Mouse (Mus musculus): ENCODE results near the gene Fam78b. TPM values are rescaled to one million over a fixed set of nuclear protein-coding genes. Genes with fewer than 3 reads are reported as not detected.

The Fam78b gene
- polyA plus RNA-seq, 1 experiment: 0.17 TPM

GRCm38 (mm10) chr1:167119439-167119838, 118.2 kb downstream of the Fam78b start:
- H3K4me3 ChIP-seq (ENCODE audit: control insufficient read depth, low read depth, low read length): no peak overlapping the region
- no peak overlapping the region for H3K27ac ChIP-seq (ENCODE audit: control insufficient read depth, insufficient read depth, low read depth, low read length)
- H3K27me3 ChIP-seq (ENCODE audit: control insufficient read depth, insufficient read depth, low read length): no peaks in the 10 kb centered on the region
- no peak for TF ChIP-seq CTCF (IDR thresholded peaks at IDR 0.05; ENCODE audit: control insufficient read depth, insufficient read depth, insufficient replicate concordance, low read depth, low read length)
- TF ChIP-seq POLR2A (IDR thresholded peaks at IDR 0.05; ENCODE audit: control insufficient read depth, low read depth, low read length): no peak
- H3K4me1 ChIP-seq (ENCODE audit: control insufficient read depth, insufficient read depth, low read length): no peaks in the 10 kb centered on the region
- no peaks in the 10 kb centered on the region for H3K36me3 ChIP-seq (ENCODE audit: control insufficient read depth, insufficient read depth, low read length)

GRCm38 (mm10) chr1:167122436-167122835, 121.2 kb downstream of the Fam78b start:
- TF ChIP-seq CTCF (IDR thresholded peaks at IDR 0.05; ENCODE audit: control insufficient read depth, insufficient read depth, insufficient replicate concordance, low read depth, low read length) (no peak), POLR2A (IDR thresholded peaks at IDR 0.05; ENCODE audit: control insufficient read depth, low read depth, low read length) (no peak)
- no peaks in the 10 kb centered on the region for H3K36me3 ChIP-seq (ENCODE audit: control insufficient read depth, insufficient read depth, low read length)
- no peak overlapping the region for H3K4me3 ChIP-seq (ENCODE audit: control insufficient read depth, low read depth, low read length)
- H3K27me3 ChIP-seq (ENCODE audit: control insufficient read depth, insufficient read depth, low read length): no peaks in the 10 kb centered on the region
- H3K27ac ChIP-seq (ENCODE audit: control insufficient read depth, insufficient read depth, low read depth, low read length): no peak overlapping the region
- H3K4me1 ChIP-seq (ENCODE audit: control insufficient read depth, insufficient read depth, low read length): no peaks in the 10 kb centered on the region

- Histone ChIP-seq H3K4me1 (ENCODE audit: control insufficient read depth, insufficient read depth, low read length) (no peaks in the 10 kb centered on the region), H3K4me3 (ENCODE audit: control insufficient read depth, low read depth, low read length) (no peak overlapping the region), H3K36me3 (ENCODE audit: control insufficient read depth, insufficient read depth, low read length) (no peaks in the 10 kb centered on the region), H3K27ac (ENCODE audit: control insufficient read depth, insufficient read depth, low read depth, low read length) (no peak overlapping the region), H3K27me3 (ENCODE audit: control insufficient read depth, insufficient read depth, low read length) (no peaks in the 10 kb centered on the region)
- TF ChIP-seq POLR2A (IDR thresholded peaks at IDR 0.05; ENCODE audit: control insufficient read depth, low read depth, low read length): no peak
- no peak for TF ChIP-seq CTCF (IDR thresholded peaks at IDR 0.05; ENCODE audit: control insufficient read depth, insufficient read depth, insufficient replicate concordance, low read depth, low read length)
Measured at GRCm38 (mm10) chr1:167123551-167123950, 122.3 kb downstream of the Fam78b start.

GRCm38 (mm10) chr1:167125870-167126269, 124.7 kb downstream of the Fam78b start:
- no peak overlapping the region for H3K27ac ChIP-seq (ENCODE audit: control insufficient read depth, insufficient read depth, low read depth, low read length)
- no peak for TF ChIP-seq CTCF (IDR thresholded peaks at IDR 0.05; ENCODE audit: control insufficient read depth, insufficient read depth, insufficient replicate concordance, low read depth, low read length)
- no peak for TF ChIP-seq POLR2A (IDR thresholded peaks at IDR 0.05; ENCODE audit: control insufficient read depth, low read depth, low read length)
- no peaks in the 10 kb centered on the region for H3K36me3 ChIP-seq (ENCODE audit: control insufficient read depth, insufficient read depth, low read length)
- no peak overlapping the region for H3K4me3 ChIP-seq (ENCODE audit: control insufficient read depth, low read depth, low read length)
- no peaks in the 10 kb centered on the region for H3K27me3 ChIP-seq (ENCODE audit: control insufficient read depth, insufficient read depth, low read length)
- H3K4me1 ChIP-seq (ENCODE audit: control insufficient read depth, insufficient read depth, low read length): no peaks in the 10 kb centered on the region

GRCm38 (mm10) chr1:167126292-167126691, 125.1 kb downstream of the Fam78b start:
- no peaks in the 10 kb centered on the region for H3K36me3 ChIP-seq (ENCODE audit: control insufficient read depth, insufficient read depth, low read length)
- H3K4me3 ChIP-seq (ENCODE audit: control insufficient read depth, low read depth, low read length): no peak overlapping the region
- H3K4me1 ChIP-seq (ENCODE audit: control insufficient read depth, insufficient read depth, low read length): no peaks in the 10 kb centered on the region
- TF ChIP-seq POLR2A (IDR thresholded peaks at IDR 0.05; ENCODE audit: control insufficient read depth, low read depth, low read length) (no peak), CTCF (IDR thresholded peaks at IDR 0.05; ENCODE audit: control insufficient read depth, insufficient read depth, insufficient replicate concordance, low read depth, low read length) (no peak)
- no peaks in the 10 kb centered on the region for H3K27me3 ChIP-seq (ENCODE audit: control insufficient read depth, insufficient read depth, low read length)
- no peak overlapping the region for H3K27ac ChIP-seq (ENCODE audit: control insufficient read depth, insufficient read depth, low read depth, low read length)

GRCm38 (mm10) chr1:167135748-167136147, 134.5 kb downstream of the Fam78b start:
- Histone ChIP-seq H3K4me1 (ENCODE audit: control insufficient read depth, insufficient read depth, low read length) (peaks cover 4% of the 10 kb centered on the region), H3K27me3 (ENCODE audit: control insufficient read depth, insufficient read depth, low read length) (no peaks in the 10 kb centered on the region), H3K36me3 (ENCODE audit: control insufficient read depth, insufficient read depth, low read length) (no peaks in the 10 kb centered on the region), H3K27ac (ENCODE audit: control insufficient read depth, insufficient read depth, low read depth, low read length) (no peak overlapping the region), H3K4me3 (ENCODE audit: control insufficient read depth, low read depth, low read length) (no peak overlapping the region)
- TF ChIP-seq POLR2A (IDR thresholded peaks at IDR 0.05; ENCODE audit: control insufficient read depth, low read depth, low read length) (no peak), CTCF (IDR thresholded peaks at IDR 0.05; ENCODE audit: control insufficient read depth, insufficient read depth, insufficient replicate concordance, low read depth, low read length) (no peak)

Measured in testis, adult 2 months (tissue).